Mouse (Mus musculus): ENCODE measurements at regions not wholly inside any gene's neighbourhood (a gene's known extent, or its start where the extent isn't known, plus 50 kb on each side); places are given as distances from the start of the nearest gene placed in this dataset.
"Not testable (repeated sequence)": the region's sequence is repeated elsewhere in the genome, so short reads cannot be mapped to it uniquely, and the experiment has no call there.

DNA sequence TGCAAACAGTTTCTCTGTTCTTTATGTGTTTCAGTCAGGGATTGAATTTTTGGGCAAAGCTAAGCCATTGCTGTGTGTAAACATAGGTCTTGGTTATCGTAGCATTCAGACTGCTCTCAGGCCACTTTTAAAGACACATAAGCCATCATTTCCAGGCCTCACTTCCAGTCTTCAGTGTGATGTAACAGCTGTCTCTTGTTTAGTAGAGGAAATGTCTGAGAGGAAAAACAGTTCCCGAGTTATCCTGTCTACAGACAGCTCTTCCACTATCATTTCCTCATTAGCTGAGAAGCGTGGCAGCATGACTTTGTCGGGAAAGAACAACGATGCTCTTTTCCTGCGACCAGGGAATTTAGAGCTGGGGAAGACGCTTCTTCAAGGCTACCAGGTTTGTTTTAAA lies 196.9 kb downstream of the Fam198b start:
- no peak for DNase-seq

GRCm38 (mm10) chr3:80082780-80083519 lies 198.6 kb downstream of the Fam198b start:
- DNase-seq = no peak

GRCm38 (mm10) chr3:80084168-80084567 lies 199.8 kb downstream of the Fam198b start:
- no peak for DNase-seq

- DNase-seq = no peak
Observed at GRCm38 (mm10) chr3:80099625-80100024, 215.3 kb downstream of the Fam198b start.

- DNase-seq = peak; percentile 2
Observed at GRCm38 (mm10) chr3:80120177-80120736, 235.9 kb downstream of the Fam198b start.

DNA sequence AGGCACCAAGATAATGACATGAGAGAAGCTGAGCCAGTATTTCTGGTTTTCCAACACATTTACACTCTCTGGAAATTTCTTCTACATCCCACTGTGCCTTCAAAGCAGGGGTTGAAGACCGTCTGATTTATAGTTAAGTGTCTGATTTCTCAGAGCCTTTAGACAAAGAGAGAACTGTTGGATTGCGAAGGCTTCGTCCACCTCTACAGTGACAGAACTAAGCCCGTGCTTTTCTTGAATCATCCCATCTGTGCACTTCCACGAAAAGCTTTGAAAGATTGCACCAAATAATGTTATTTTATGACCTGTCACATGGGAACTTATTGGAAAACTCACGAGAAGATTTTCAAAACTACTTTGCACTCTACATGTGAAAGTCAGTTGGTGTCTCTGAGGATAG lies 239.3 kb downstream of the Fam198b start:
- DNase-seq = no peak

DNA sequence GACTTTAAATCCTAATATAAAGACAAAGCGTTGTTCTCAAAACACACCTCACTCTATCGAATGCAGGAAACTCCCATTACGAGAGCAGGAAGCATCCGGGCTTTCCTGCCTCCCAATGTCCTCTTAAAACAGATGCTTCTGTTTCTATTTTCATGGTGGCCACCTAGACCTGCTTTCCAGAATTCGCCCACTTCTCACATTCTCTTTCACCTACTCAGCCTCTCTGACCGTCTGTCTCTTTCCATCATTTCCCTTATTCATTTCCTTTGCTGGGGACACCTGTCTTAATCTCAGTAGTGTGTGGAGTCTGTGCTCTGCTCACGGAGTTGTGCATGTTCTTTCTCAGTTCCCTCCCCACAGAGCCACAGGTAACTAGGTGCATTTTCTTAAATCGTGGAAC lies 240.3 kb downstream of the Fam198b start:
- no peak for DNase-seq

GRCm38 (mm10) chr3:80141697-80142096 lies 257.4 kb downstream of the Fam198b start:
- no peak for DNase-seq

GRCm38 (mm10) chr3:80160473-80160872 lies 276.1 kb downstream of the Fam198b start:
- no peak for DNase-seq

- peak; percentile 3 for DNase-seq
Observed at GRCm38 (mm10) chr3:80181749-80182148, 297.4 kb downstream of the Fam198b start.

GRCm38 (mm10) chr3:80182161-80182560 lies 297.8 kb downstream of the Fam198b start:
- DNase-seq = not testable (repeated sequence)

GRCm38 (mm10) chr3:80187406-80187805 lies 303.1 kb downstream of the Fam198b start:
- DNase-seq = no peak

DNA sequence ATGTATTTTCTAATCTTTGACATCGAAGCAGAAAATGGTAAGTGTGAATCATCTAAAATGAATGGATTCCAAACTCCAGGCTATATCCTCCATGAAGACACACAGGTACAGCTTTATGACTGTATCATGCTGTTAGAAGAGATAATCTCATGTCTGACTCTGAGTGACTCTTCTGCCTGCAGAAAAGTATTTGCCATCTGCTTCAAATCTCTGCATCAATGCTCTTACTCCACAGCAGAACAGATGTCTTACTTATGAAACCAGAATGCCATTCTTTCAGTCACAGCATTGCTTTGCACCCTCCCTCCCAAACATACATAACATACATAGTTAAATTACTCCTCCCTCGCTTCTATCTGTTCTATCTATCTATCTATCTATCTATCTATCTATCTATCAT lies 316.6 kb downstream of the Fam198b start:
- no peak for DNase-seq

- no peak for DNase-seq
Observed at GRCm38 (mm10) chr3:80204821-80205220, 320.5 kb downstream of the Fam198b start.

- no peak for DNase-seq
Observed at GRCm38 (mm10) chr3:80205351-80205750, 321.0 kb downstream of the Fam198b start.

GRCm38 (mm10) chr3:80207022-80207421 lies 322.7 kb downstream of the Fam198b start:
- DNase-seq = no peak

DNA sequence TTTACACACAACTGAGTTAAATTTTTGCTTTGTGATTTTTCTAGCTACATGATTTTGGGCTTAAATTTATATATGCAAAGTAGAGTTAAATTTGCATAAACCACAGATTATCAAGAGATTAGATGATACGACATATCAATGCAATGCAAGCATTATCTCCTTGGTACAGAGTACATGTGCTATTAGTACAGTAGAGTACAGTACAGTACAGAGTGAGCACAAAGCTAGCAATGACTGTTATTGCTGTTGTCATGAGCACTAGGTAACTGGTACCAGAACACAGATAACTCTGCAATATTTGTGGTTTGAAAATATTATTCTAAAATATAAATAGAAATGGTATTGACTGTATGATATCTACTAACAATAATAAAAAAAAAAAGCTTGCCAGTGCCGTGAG lies 323.7 kb downstream of the Fam198b start:
- DNase-seq = no peak

DNA sequence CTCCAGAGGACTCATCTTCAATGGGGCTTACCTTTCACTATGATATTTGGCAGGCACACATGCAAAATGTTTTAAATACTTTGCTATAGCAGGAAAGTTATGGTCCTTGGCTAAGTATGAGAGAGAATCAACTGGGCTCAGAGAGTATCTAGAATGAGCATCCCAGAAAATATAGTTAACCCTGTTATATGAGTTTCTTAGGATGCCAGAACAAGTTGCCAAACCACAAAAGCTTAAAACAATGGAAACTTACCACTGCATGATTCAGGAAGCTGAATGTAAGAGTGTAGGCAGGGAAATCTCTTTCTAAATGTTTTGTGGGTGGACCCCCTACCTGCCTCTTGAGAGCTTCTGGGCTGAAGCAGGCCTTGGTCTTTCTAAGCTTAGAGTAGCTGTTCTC lies 325.3 kb downstream of the Fam198b start:
- no peak for DNase-seq

GRCm38 (mm10) chr3:80211323-80212109 lies 327.2 kb downstream of the Fam198b start:
- DNase-seq = no peak

DNA sequence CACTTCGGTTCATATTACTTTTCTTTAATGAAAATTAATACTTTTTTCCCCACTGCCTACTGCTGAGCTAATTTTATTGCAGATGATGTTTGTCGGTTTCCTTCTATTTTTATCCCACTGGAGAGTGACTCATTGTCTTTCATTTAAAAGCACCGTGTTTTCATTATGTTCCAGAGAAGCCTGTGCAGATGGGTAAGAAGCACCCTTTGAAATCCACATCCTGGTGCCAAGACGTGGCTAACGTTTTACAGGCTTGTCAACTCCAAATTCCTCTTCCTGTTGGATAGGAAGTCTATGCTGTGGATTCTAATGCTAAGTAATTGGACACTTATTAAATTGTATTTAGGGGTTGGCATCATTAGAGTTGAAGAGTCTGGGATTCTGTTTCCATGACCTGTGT lies 364.3 kb downstream of the Fam198b start:
- DNase-seq = no peak

GRCm38 (mm10) chr3:80249974-80250373 lies 365.6 kb downstream of the Fam198b start:
- no peak for DNase-seq

GRCm38 (mm10) chr3:80255304-80255703 lies 371.0 kb downstream of the Fam198b start:
- DNase-seq = no peak

DNA sequence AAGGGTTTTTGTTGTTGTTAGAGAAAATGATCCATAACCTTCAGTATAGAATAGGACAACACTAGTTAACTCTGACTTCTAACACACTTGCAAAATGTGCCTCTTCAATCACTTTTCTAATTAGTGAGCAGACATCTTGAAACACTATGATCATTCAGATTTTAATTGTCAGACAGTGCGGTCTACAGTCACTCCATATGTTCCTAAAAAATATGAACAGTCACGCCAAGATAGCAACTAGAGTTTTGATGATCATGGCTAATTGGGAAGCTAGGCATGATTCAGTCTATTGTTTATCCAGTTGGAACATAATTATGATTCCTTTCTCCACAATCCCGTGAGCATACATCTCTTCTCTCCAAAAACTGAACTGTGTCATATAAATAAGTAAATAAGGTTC lies 372.1 kb downstream of the Fam198b start:
- DNase-seq = no peak

- no peak for DNase-seq
Observed at GRCm38 (mm10) chr3:80263095-80263494, 378.8 kb downstream of the Fam198b start.
